Mouse (Mus musculus) forebrain, postnatal 0 days (tissue): ENCODE data around the gene Coasy. TPM values are rescaled to one million over a fixed set of nuclear protein-coding genes. Genes with fewer than 3 reads are reported as not detected.

Experiments used
- ATAC-seq: fragments of 200-750 bp; cut with Nextera tagmentation; 2 replicates; pipeline ENCODE4 v1.8.0; 2017; ENCODE audit warnings: mild to moderate bottlenecking, moderate library complexity
- DNase-seq: peaks from one replicate; pipeline ENCODE4 v3.0.0-alpha.2; 2015
- H3K27ac ChIP-seq: fragments of 300-500 bp; sonication (generic); 2 replicates; pipeline ENCODE4 v1.5.1; 2014; ENCODE audit warnings: low read depth, mild to moderate bottlenecking, antibody characterized with exemption, low read length, moderate library complexity, mixed read lengths
- H3K27me3 ChIP-seq: fragments of 300-500 bp; sonication (generic); 2 replicates; pipeline ENCODE4 v1.6.1; 2014; ENCODE audit warnings: mild to moderate bottlenecking, low read length, mixed read lengths; ENCODE audit not compliant: insufficient read depth
- H3K36me3 ChIP-seq: fragments of 300-500 bp; sonication (generic); 2 replicates; pipeline ENCODE4 v1.6.1; 2014; ENCODE audit warnings: mild to moderate bottlenecking, moderate library complexity; ENCODE audit not compliant: insufficient read depth
- H3K4me1 ChIP-seq: fragments of 300-500 bp; sonication (generic); 2 replicates; pipeline ENCODE4 v1.6.1; 2014; ENCODE audit warnings: antibody characterized with exemption; ENCODE audit not compliant: insufficient read depth
- H3K4me2 ChIP-seq: fragments of 300-500 bp; sonication (generic); 2 replicates; pipeline ENCODE4 v1.6.1; 2014; ENCODE audit warnings: low read depth, mild to moderate bottlenecking, moderate library complexity
- H3K4me3 ChIP-seq: fragments of 300-500 bp; sonication (generic); 2 replicates; pipeline ENCODE4 v1.5.1; 2014; ENCODE audit warnings: low read depth, low read length, mixed read lengths
- H3K9ac ChIP-seq: fragments of 300-500 bp; sonication (generic); 2 replicates; pipeline ENCODE4 v1.6.1; 2014; ENCODE audit warnings: mild to moderate bottlenecking
- H3K9me3 ChIP-seq: fragments of 300-500 bp; sonication (generic); 2 replicates; pipeline ENCODE4 v1.6.1; 2016; ENCODE audit warnings: low read length
- CTCF ChIP-seq: sonication (generic); IDR thresholded peaks from 2 replicates; pipeline ENCODE4 v1.5.1; 2016; ENCODE audit warnings: antibody characterized with exemption, control low read depth, low read depth
- WGBS: fragments of 180-500 bp; shearing (Covaris S2); extraction: QIAGEN DNeasy Blood & Tissue Kit; methylation state at CpG from one replicate; pipeline ENCODE4 v1.1.7; 2014; 5-methylcytosine and 5-hydroxymethylcytosine counted together
- polyA plus RNA-seq: library from polyadenylated mRNA; unstranded; fragments of >200 nt; fragmentation: Nextera tagmentation; extraction: Ambion mirVana; gene quantifications from 2 replicates; pipeline ENCODE4 v1.2.1, GENCODE M21; 2015
- total RNA-seq: library from RNA; depleted of rRNA; stranded (reverse); fragments of >200 nt; gene quantifications from 2 replicates; pipeline ENCODE4 v1.2.3, GENCODE M21; 2014

The Coasy gene
- total and polyA plus RNA-seq, 2 experiments from 2014 or later, result 40.2 to 40.7 TPM

GRCm38 (mm10) chr11:101103011-101103410 is 20.6 kb downstream of the Coasy start:
- H3K27me3 ChIP-seq, result no peaks in the 10 kb centered on the region
- no peaks in the 10 kb centered on the region for H3K4me1 ChIP-seq
- WGBS, result 91% methylated on average over 5 of the region's 5 CpGs
- H3K4me3 ChIP-seq, result no peak overlapping the region
- no peak overlapping the region for H3K27ac ChIP-seq
- H3K9ac ChIP-seq, result no peak overlapping the region
- H3K9me3 ChIP-seq, result no peaks in the 10 kb centered on the region
- H3K4me2 ChIP-seq, result no peak overlapping the region
- no peak for TF ChIP-seq CTCF
- ATAC-seq (no peak), DNase-seq (no peak)
- H3K36me3 ChIP-seq, result peaks cover 62% of the 10 kb centered on the region

GRCm38 (mm10) chr11:101109351-101109750 is 27.0 kb downstream of the Coasy start:
- DNase-seq, result no peak
- H3K9me3 ChIP-seq, result no peaks in the 10 kb centered on the region
- H3K4me1 ChIP-seq, result no peaks in the 10 kb centered on the region
- H3K9ac ChIP-seq, result no peak overlapping the region
- no peaks in the 10 kb centered on the region for H3K27me3 ChIP-seq
- H3K27ac ChIP-seq, result no peak overlapping the region
- H3K4me3 ChIP-seq, result no peak overlapping the region
- no peak for ATAC-seq
- TF ChIP-seq CTCF, result no peak
- H3K36me3 ChIP-seq, result 0 out of 2 replicates have a peak, but pooled peaks cover 3% of the 10 kb centered on the region
- H3K4me2 ChIP-seq, result no peak overlapping the region
- 51% methylated on average over 4 of the region's 4 CpGs for WGBS

- Histone ChIP-seq H3K36me3 (0 out of 2 replicates have a peak, but pooled peaks cover 3% of the 10 kb centered on the region), H3K9ac (no peak overlapping the region; the same call in 1 of the 2 replicates), H3K9me3 (no peaks in the 10 kb centered on the region), H3K4me1 (no peaks in the 10 kb centered on the region), H3K4me2 (no peak overlapping the region), H3K4me3 (no peak overlapping the region), H3K27ac (no peak overlapping the region), H3K27me3 (no peaks in the 10 kb centered on the region)
- TF ChIP-seq CTCF, result no peak
- 69% methylated on average over 5 of the region's 5 CpGs for WGBS
- DNase-seq (no peak), ATAC-seq (no peak)
These were observed 28.3 kb downstream of the Coasy start for GRCm38 (mm10) chr11:101110708-101111107.

GRCm38 (mm10) chr11:101111178-101111577 is 28.8 kb downstream of the Coasy start:
- no peak overlapping the region for H3K4me3 ChIP-seq
- H3K36me3 ChIP-seq, result 0 out of 2 replicates have a peak, but pooled peaks cover 3% of the 10 kb centered on the region
- no peak overlapping the region for H3K27ac ChIP-seq
- no peak overlapping the region for H3K4me2 ChIP-seq
- WGBS, result 92% methylated on average over 4 of the region's 4 CpGs
- no peak overlapping the region for H3K9ac ChIP-seq
- no peaks in the 10 kb centered on the region for H3K9me3 ChIP-seq
- H3K4me1 ChIP-seq, result no peaks in the 10 kb centered on the region
- no peaks in the 10 kb centered on the region for H3K27me3 ChIP-seq
- TF ChIP-seq CTCF, result no peak
- no peak for DNase-seq
- ATAC-seq, result no peak

GRCm38 (mm10) chr11:101112186-101112585 is 29.8 kb downstream of the Coasy start:
- Histone ChIP-seq H3K4me1 (no peaks in the 10 kb centered on the region), H3K36me3 (0 out of 2 replicates have a peak, but pooled peaks cover 3% of the 10 kb centered on the region), H3K4me3 (no peak overlapping the region), H3K9me3 (no peaks in the 10 kb centered on the region), H3K9ac (no peak overlapping the region), H3K27ac (no peak overlapping the region), H3K27me3 (no peaks in the 10 kb centered on the region), H3K4me2 (no peak overlapping the region)
- no peak for ATAC-seq
- no peak for TF ChIP-seq CTCF
- 88% methylated on average over 3 of the region's 3 CpGs for WGBS
- no peak for DNase-seq

GRCm38 (mm10) chr11:101115564-101115963 is 33.2 kb downstream of the Coasy start:
- no peaks in the 10 kb centered on the region for H3K36me3 ChIP-seq
- no peaks in the 10 kb centered on the region for H3K27me3 ChIP-seq
- no peak for DNase-seq
- WGBS, result 27% methylated on average over 2 of the region's 2 CpGs
- no peaks in the 10 kb centered on the region for H3K9me3 ChIP-seq
- no peak for ATAC-seq
- peaks cover 10% of the 10 kb centered on the region for H3K4me1 ChIP-seq
- H3K4me3 ChIP-seq, result no peak overlapping the region
- H3K4me2 ChIP-seq, result no peak overlapping the region
- TF ChIP-seq CTCF, result no peak
- H3K27ac ChIP-seq, result no peak overlapping the region
- no peak overlapping the region for H3K9ac ChIP-seq

- WGBS, result 54% methylated on average over 4 of the region's 4 CpGs
- H3K4me3 ChIP-seq, result no peak overlapping the region
These were observed 35.7 kb downstream of the Coasy start for GRCm38 (mm10) chr11:101118105-101118504.

More at GRCm38 (mm10) chr11:101118105-101118504, 35.7 kb downstream of the Coasy start:
- peaks cover 17% of the 10 kb centered on the region for H3K4me1 ChIP-seq
- TF ChIP-seq CTCF, result no peak
- no peak for ATAC-seq
- H3K4me2 ChIP-seq, result peak overlapping the region; percentile 87
- no peak for DNase-seq
- peaks cover 8% of the 10 kb centered on the region; the same call in 1 of the 2 replicates for H3K36me3 ChIP-seq
- H3K27me3 ChIP-seq, result no peaks in the 10 kb centered on the region
- H3K27ac ChIP-seq, result no peak overlapping the region
- no peaks in the 10 kb centered on the region for H3K9me3 ChIP-seq
- peak overlapping the region; percentile 94; the same call in 1 of the 2 replicates for H3K9ac ChIP-seq
